Mouse (Mus musculus) lung, postnatal 10 days (tissue): Measurements from ENCODE around the gene 1600014C23Rik.

Source experiments
- DNase-seq: peaks from one replicate; pipeline ENCODE4 v3.0.0; 2021

Gene 1600014C23Rik

GRCm38 (mm10) chr17:45733735-45734301 lies at the start of gene 1600014C23Rik:
Gene 1600014C23Rik (minus strand): TSS chr17:45733844.
- peak; percentile 61 for DNase-seq

- no peak for DNase-seq
These were observed 44.8 kb upstream of the 1600014C23Rik start for GRCm38 (mm10) chr17:45778446-45778845.

- DNase-seq: no peak
These were observed 43.8 kb upstream of the 1600014C23Rik start for GRCm38 (mm10) chr17:45777431-45777830.

GRCm38 (mm10) chr17:45776185-45776584 lies 42.5 kb upstream of the 1600014C23Rik start:
- no peak for DNase-seq

GRCm38 (mm10) chr17:45775468-45775867 lies 41.8 kb upstream of the 1600014C23Rik start:
- no peak for DNase-seq

GRCm38 (mm10) chr17:45772566-45772965 lies 38.9 kb upstream of the 1600014C23Rik start:
- DNase-seq: no peak

- no peak for DNase-seq
These were observed 38.5 kb upstream of the 1600014C23Rik start for GRCm38 (mm10) chr17:45772096-45772495.

- DNase-seq: peak; percentile 72
These were observed 36.8 kb upstream of the 1600014C23Rik start for GRCm38 (mm10) chr17:45770441-45770840.

- peak; percentile 45 for DNase-seq
These were observed 36.2 kb upstream of the 1600014C23Rik start for GRCm38 (mm10) chr17:45769821-45770220.

GRCm38 (mm10) chr17:45767536-45768146 lies 34.0 kb upstream of the 1600014C23Rik start:
- DNase-seq: peak; percentile 63

GRCm38 (mm10) chr17:45766735-45767535 lies 33.3 kb upstream of the 1600014C23Rik start:
- DNase-seq: peak; percentile 97

GRCm38 (mm10) chr17:45765914-45766313 lies 32.3 kb upstream of the 1600014C23Rik start:
- DNase-seq: no peak

GRCm38 (mm10) chr17:45763188-45763587 lies 29.5 kb upstream of the 1600014C23Rik start:
- no peak for DNase-seq

- no peak for DNase-seq
These were observed 28.3 kb upstream of the 1600014C23Rik start for GRCm38 (mm10) chr17:45761902-45762301.

- peak; percentile 80 for DNase-seq
These were observed 27.5 kb upstream of the 1600014C23Rik start for GRCm38 (mm10) chr17:45760965-45761645.

GRCm38 (mm10) chr17:45759751-45760150 lies 26.1 kb upstream of the 1600014C23Rik start:
- DNase-seq: no peak

- DNase-seq: no peak
These were observed 25.2 kb upstream of the 1600014C23Rik start for GRCm38 (mm10) chr17:45758808-45759207.

GRCm38 (mm10) chr17:45757932-45758331 lies 24.3 kb upstream of the 1600014C23Rik start:
- DNase-seq: no peak

- no peak for DNase-seq
These were observed 23.2 kb upstream of the 1600014C23Rik start for GRCm38 (mm10) chr17:45756831-45757230.

- no peak for DNase-seq
These were observed 22.7 kb upstream of the 1600014C23Rik start for GRCm38 (mm10) chr17:45756391-45756790.

GRCm38 (mm10) chr17:45754186-45754862 lies 20.7 kb upstream of the 1600014C23Rik start:
- DNase-seq: no peak

- DNase-seq: peak; percentile 65
These were observed 19.0 kb upstream of the 1600014C23Rik start for GRCm38 (mm10) chr17:45752678-45753077.

GRCm38 (mm10) chr17:45752053-45752452 lies 18.4 kb upstream of the 1600014C23Rik start:
- no peak for DNase-seq
